Mouse (Mus musculus): ENCODE measurements at regions not wholly inside any gene's neighbourhood (a gene's known extent, or its start where the extent isn't known, plus 50 kb on each side); places are given as distances from the start of the nearest gene placed in this dataset.

DNA sequence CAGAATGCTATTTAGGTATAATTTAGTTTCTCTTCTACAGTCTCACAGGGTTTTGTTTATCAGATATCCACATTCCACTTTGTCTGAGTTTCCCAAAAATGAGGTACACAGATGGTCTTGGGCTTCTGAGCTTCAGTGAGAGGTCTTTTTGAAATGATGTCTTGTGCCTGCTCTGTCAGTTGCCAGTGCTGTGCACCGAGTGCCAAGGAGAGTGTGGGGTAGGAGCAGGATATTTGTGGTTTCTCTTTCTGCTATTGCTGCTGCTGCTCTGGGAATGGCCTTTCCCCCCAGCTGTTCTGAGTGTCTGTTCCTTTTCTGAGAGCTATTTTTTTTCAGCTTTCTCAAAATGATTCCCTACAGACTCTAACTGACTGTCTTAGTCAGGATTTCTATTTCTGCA is 60.1 kb upstream of the Gmds start:
- Histone ChIP-seq H3K9me3 (no peaks in the 10 kb centered on the region), H3K27me3 (replicated peaks) (no peaks in the 10 kb centered on the region), H3K27ac (replicated peaks) (no peak overlapping the region), H3K4me1 (no peaks in the 10 kb centered on the region), H3K4me3 (no peak overlapping the region), H3K36me3 (no peaks in the 10 kb centered on the region), H3K9ac (no peak overlapping the region), H3K4me2 (no peak overlapping the region)
- ATAC-seq (ENCODE audit: extremely low read depth, insufficient number of reproducible peaks, low FRiP score, low TSS enrichment) = no peak
- 64% methylated on average over 1 of the region's 1 CpGs for WGBS
